Mouse (Mus musculus): Measurements from ENCODE around the gene Ap3s2. TPM values are rescaled to one million over a fixed set of nuclear protein-coding genes. Genes with fewer than 3 reads are reported as not detected.
A peak's percentile ranks its signal among the peaks of the same experiment; 100 is the strongest.

The Ap3s2 gene
- 14.3 TPM for polyA plus RNA-seq (2012; fragmentation: generic; extraction: Trizol)
- long read RNA-seq, experiment 1, full-length matches to known transcripts = 24 of 34 reads
- long read RNA-seq, experiment 1, partial matches to known transcripts = 0 of 34 reads
- long read RNA-seq, experiment 1, other reads (novel, unspliced or antisense) = 10 of 34 reads
- long read RNA-seq, experiment 2, full-length matches to known transcripts = 105 of 115 reads
- long read RNA-seq, experiment 2, partial matches to known transcripts = 2 of 115 reads
- long read RNA-seq, experiment 2, other reads (novel, unspliced or antisense) = 8 of 115 reads

GRCm38 (mm10) chr7:79920344-79920983 is at the start of gene Ap3s2:
TSS of gene Ap3s2 (minus strand) at chr7:79920649.
- peaks cover 6% of the 10 kb centered on the region for H3K36me3 ChIP-seq (ENCODE audit: control insufficient read depth, insufficient read depth)
- peak within 1 kb of the TSS; percentile 71 for H3K4me3 ChIP-seq (ENCODE audit: insufficient read depth, poor library complexity, severe bottlenecking)
- peaks cover 2% of the 10 kb centered on the region for H3K79me3 ChIP-seq (ENCODE audit: low read depth)
- H3K79me2 ChIP-seq (ENCODE audit: control insufficient read depth, insufficient read depth) = peaks cover 22% of the 10 kb centered on the region
- peak within 1 kb of the TSS; percentile 92 for H3ac ChIP-seq (ENCODE audit: control insufficient read depth, insufficient read length, low read depth)
- TF ChIP-seq CEBPB (IDR thresholded peaks at IDR 0.05; ENCODE audit: low read depth) (no peak), MAX (IDR thresholded peaks at IDR 0.05) (no peak), MYOD1 (IDR thresholded peaks at IDR 0.05; ENCODE audit: control insufficient read depth, insufficient read length, low read depth) (no peak), USF1 (IDR thresholded peaks at IDR 0.05; ENCODE audit: low read depth) (no peak), MYOG (IDR thresholded peaks at IDR 0.05; ENCODE audit: control insufficient read depth, extremely low read depth, insufficient read length) (no peak), FOSL1 (IDR thresholded peaks at IDR 0.05; ENCODE audit: insufficient read depth, low read length, poor library complexity, severe bottlenecking) (no peak), CTCF (IDR thresholded peaks at IDR 0.05; ENCODE audit: control insufficient read depth, insufficient read depth, insufficient read length) (no peak)
- no peaks in the 10 kb centered on the region for H3K27me3 ChIP-seq (ENCODE audit: control insufficient read depth, insufficient read depth, insufficient read length)

GRCm38 (mm10) chr7:79968326-79968725 is 47.9 kb upstream of the Ap3s2 start:
- TF ChIP-seq MYOG (IDR thresholded peaks at IDR 0.05; ENCODE audit: control insufficient read depth, extremely low read depth, insufficient read length) = no peak
- no peak for TF ChIP-seq USF1 (IDR thresholded peaks at IDR 0.05; ENCODE audit: low read depth)
- TF ChIP-seq FOSL1 (IDR thresholded peaks at IDR 0.05; ENCODE audit: insufficient read depth, low read length, poor library complexity, severe bottlenecking) = no peak
- TF ChIP-seq CTCF (IDR thresholded peaks at IDR 0.05; ENCODE audit: control insufficient read depth, insufficient read depth, insufficient read length) = no peak
- TF ChIP-seq MAX (IDR thresholded peaks at IDR 0.05) = no peak
- TF ChIP-seq CEBPB (IDR thresholded peaks at IDR 0.05; ENCODE audit: low read depth) = no peak
- TF ChIP-seq MYOD1 (IDR thresholded peaks at IDR 0.05; ENCODE audit: control insufficient read depth, insufficient read length, low read depth) = no peak
- Histone ChIP-seq H3K27me3 (ENCODE audit: control insufficient read depth, insufficient read depth, insufficient read length) (peaks cover 14% of the 10 kb centered on the region), H3K4me3 (ENCODE audit: insufficient read depth, poor library complexity, severe bottlenecking) (no peak overlapping the region), H3K36me3 (ENCODE audit: control insufficient read depth, insufficient read depth) (no peaks in the 10 kb centered on the region), H3K79me2 (ENCODE audit: control insufficient read depth, insufficient read depth) (no peaks in the 10 kb centered on the region), H3ac (ENCODE audit: control insufficient read depth, insufficient read length, low read depth) (no peak overlapping the region), H3K79me3 (ENCODE audit: low read depth) (no peaks in the 10 kb centered on the region)

GRCm38 (mm10) chr7:79961600-79961999 is 41.2 kb upstream of the Ap3s2 start:
- TF ChIP-seq MAX (IDR thresholded peaks at IDR 0.05) = no peak
- TF ChIP-seq MYOD1 (IDR thresholded peaks at IDR 0.05; ENCODE audit: control insufficient read depth, insufficient read length, low read depth) = no peak
- TF ChIP-seq CEBPB (IDR thresholded peaks at IDR 0.05; ENCODE audit: low read depth) = no peak
- no peak for TF ChIP-seq FOSL1 (IDR thresholded peaks at IDR 0.05; ENCODE audit: insufficient read depth, low read length, poor library complexity, severe bottlenecking)
- no peak for TF ChIP-seq CTCF (IDR thresholded peaks at IDR 0.05; ENCODE audit: control insufficient read depth, insufficient read depth, insufficient read length)
- TF ChIP-seq USF1 (IDR thresholded peaks at IDR 0.05; ENCODE audit: low read depth) = no peak
- no peak for TF ChIP-seq MYOG (IDR thresholded peaks at IDR 0.05; ENCODE audit: control insufficient read depth, extremely low read depth, insufficient read length)
- Histone ChIP-seq H3K36me3 (ENCODE audit: control insufficient read depth, insufficient read depth) (no peaks in the 10 kb centered on the region), H3K79me3 (ENCODE audit: low read depth) (no peaks in the 10 kb centered on the region), H3K4me3 (ENCODE audit: insufficient read depth, poor library complexity, severe bottlenecking) (no peak overlapping the region), H3K27me3 (ENCODE audit: control insufficient read depth, insufficient read depth, insufficient read length) (peaks cover 9% of the 10 kb centered on the region), H3K79me2 (ENCODE audit: control insufficient read depth, insufficient read depth) (no peaks in the 10 kb centered on the region), H3ac (ENCODE audit: control insufficient read depth, insufficient read length, low read depth) (no peak overlapping the region)

- H3ac ChIP-seq (ENCODE audit: control insufficient read depth, insufficient read length, low read depth) = no peak overlapping the region
- TF ChIP-seq CEBPB (IDR thresholded peaks at IDR 0.05; ENCODE audit: low read depth) = no peak
- no peak for TF ChIP-seq USF1 (IDR thresholded peaks at IDR 0.05; ENCODE audit: low read depth)
- no peak for TF ChIP-seq MYOD1 (IDR thresholded peaks at IDR 0.05; ENCODE audit: control insufficient read depth, insufficient read length, low read depth)
- TF ChIP-seq MAX (IDR thresholded peaks at IDR 0.05) = no peak
- no peak for TF ChIP-seq MYOG (IDR thresholded peaks at IDR 0.05; ENCODE audit: control insufficient read depth, extremely low read depth, insufficient read length)
- TF ChIP-seq CTCF (IDR thresholded peaks at IDR 0.05; ENCODE audit: control insufficient read depth, insufficient read depth, insufficient read length) = no peak
- no peak for TF ChIP-seq FOSL1 (IDR thresholded peaks at IDR 0.05; ENCODE audit: insufficient read depth, low read length, poor library complexity, severe bottlenecking)
- H3K27me3 ChIP-seq (ENCODE audit: control insufficient read depth, insufficient read depth, insufficient read length) = no peaks in the 10 kb centered on the region
- H3K36me3 ChIP-seq (ENCODE audit: control insufficient read depth, insufficient read depth) = no peaks in the 10 kb centered on the region
- no peaks in the 10 kb centered on the region for H3K79me2 ChIP-seq (ENCODE audit: control insufficient read depth, insufficient read depth)
- H3K4me3 ChIP-seq (ENCODE audit: insufficient read depth, poor library complexity, severe bottlenecking) = no peak overlapping the region
- H3K79me3 ChIP-seq (ENCODE audit: low read depth) = no peaks in the 10 kb centered on the region
Observed at GRCm38 (mm10) chr7:79956131-79956530, 35.7 kb upstream of the Ap3s2 start.

- peaks cover under 1% of the 10 kb centered on the region for H3K27me3 ChIP-seq (ENCODE audit: control insufficient read depth, insufficient read depth, insufficient read length)
- H3ac ChIP-seq (ENCODE audit: control insufficient read depth, insufficient read length, low read depth) = no peak overlapping the region
- no peaks in the 10 kb centered on the region for H3K79me3 ChIP-seq (ENCODE audit: low read depth)
- H3K36me3 ChIP-seq (ENCODE audit: control insufficient read depth, insufficient read depth) = no peaks in the 10 kb centered on the region
- H3K4me3 ChIP-seq (ENCODE audit: insufficient read depth, poor library complexity, severe bottlenecking) = no peak overlapping the region
- TF ChIP-seq MAX (IDR thresholded peaks at IDR 0.05) (no peak), MYOD1 (IDR thresholded peaks at IDR 0.05; ENCODE audit: control insufficient read depth, insufficient read length, low read depth) (no peak), MYOG (IDR thresholded peaks at IDR 0.05; ENCODE audit: control insufficient read depth, extremely low read depth, insufficient read length) (no peak), USF1 (IDR thresholded peaks at IDR 0.05; ENCODE audit: low read depth) (no peak), FOSL1 (IDR thresholded peaks at IDR 0.05; ENCODE audit: insufficient read depth, low read length, poor library complexity, severe bottlenecking) (no peak), CEBPB (IDR thresholded peaks at IDR 0.05; ENCODE audit: low read depth) (no peak), CTCF (IDR thresholded peaks at IDR 0.05; ENCODE audit: control insufficient read depth, insufficient read depth, insufficient read length) (no peak)
- H3K79me2 ChIP-seq (ENCODE audit: control insufficient read depth, insufficient read depth) = no peaks in the 10 kb centered on the region
Observed at GRCm38 (mm10) chr7:79954890-79955289, 34.4 kb upstream of the Ap3s2 start.
